Mouse (Mus musculus): ENCODE measurements at regions not wholly inside any gene's neighbourhood (a gene's known extent, or its start where the extent isn't known, plus 50 kb on each side); places are given as distances from the start of the nearest gene placed in this dataset.

GRCm38 (mm10) chr1:194225786-194226185 is 392.2 kb upstream of the Plxna2 start:
- Histone ChIP-seq H3K27ac (ENCODE audit: low read depth, low read length) (no peak overlapping the region), H3K4me1 (ENCODE audit: control insufficient read depth, insufficient read depth, low read length) (peaks cover 44% of the 10 kb centered on the region), H3K9ac (replicated peaks; ENCODE audit: low read depth, low read length) (no peak overlapping the region), H3K4me3 (ENCODE audit: low read depth, low read length) (no peak overlapping the region), H3K4me2 (ENCODE audit: low read depth, low read length) (no peak overlapping the region), H3K27me3 (ENCODE audit: control insufficient read depth, insufficient read depth, low read length) (no peaks in the 10 kb centered on the region), H3K9me3 (ENCODE audit: control insufficient read depth, low read length) (no peaks in the 10 kb centered on the region), H3K36me3 (ENCODE audit: control insufficient read depth, insufficient read depth, low read length) (no peaks in the 10 kb centered on the region)
- WGBS = 11% methylated on average over 1 of the region's 1 CpGs
- no peak for ATAC-seq (ENCODE audit: low read depth)

GRCm38 (mm10) chr1:194224046-194224445 is 394.0 kb upstream of the Plxna2 start:
- Histone ChIP-seq H3K4me2 (ENCODE audit: low read depth, low read length) (no peak overlapping the region), H3K4me3 (ENCODE audit: low read depth, low read length) (no peak overlapping the region), H3K9ac (replicated peaks; ENCODE audit: low read depth, low read length) (no peak overlapping the region), H3K36me3 (ENCODE audit: control insufficient read depth, insufficient read depth, low read length) (no peaks in the 10 kb centered on the region), H3K27ac (ENCODE audit: low read depth, low read length) (peak overlapping the region; percentile 11; the same call in 1 of the 2 replicates), H3K9me3 (ENCODE audit: control insufficient read depth, low read length) (no peaks in the 10 kb centered on the region), H3K4me1 (ENCODE audit: control insufficient read depth, insufficient read depth, low read length) (peaks cover 35% of the 10 kb centered on the region), H3K27me3 (ENCODE audit: control insufficient read depth, insufficient read depth, low read length) (no peaks in the 10 kb centered on the region)
- WGBS = 76% methylated on average over 1 of the region's 1 CpGs
- ATAC-seq (ENCODE audit: low read depth) = no peak

GRCm38 (mm10) chr1:194223610-194224009 is 394.4 kb upstream of the Plxna2 start:
- no peaks in the 10 kb centered on the region for H3K36me3 ChIP-seq (ENCODE audit: control insufficient read depth, insufficient read depth, low read length)
- H3K4me1 ChIP-seq (ENCODE audit: control insufficient read depth, insufficient read depth, low read length) = peaks cover 35% of the 10 kb centered on the region
- no peak overlapping the region for H3K4me2 ChIP-seq (ENCODE audit: low read depth, low read length)
- no peaks in the 10 kb centered on the region for H3K9me3 ChIP-seq (ENCODE audit: control insufficient read depth, low read length)
- H3K4me3 ChIP-seq (ENCODE audit: low read depth, low read length) = no peak overlapping the region
- 11% methylated on average over 2 of the region's 2 CpGs for WGBS
- peak overlapping the region; percentile 58; the same call in 1 of the 2 replicates for H3K27ac ChIP-seq (ENCODE audit: low read depth, low read length)
- H3K9ac ChIP-seq (replicated peaks; ENCODE audit: low read depth, low read length) = no peak overlapping the region
- no peaks in the 10 kb centered on the region for H3K27me3 ChIP-seq (ENCODE audit: control insufficient read depth, insufficient read depth, low read length)
- no peak for ATAC-seq (ENCODE audit: low read depth)

- Histone ChIP-seq H3K4me1 (ENCODE audit: control insufficient read depth, insufficient read depth, low read length) (peaks cover 35% of the 10 kb centered on the region), H3K27me3 (ENCODE audit: control insufficient read depth, insufficient read depth, low read length) (no peaks in the 10 kb centered on the region), H3K4me3 (ENCODE audit: low read depth, low read length) (no peak overlapping the region), H3K9ac (replicated peaks; ENCODE audit: low read depth, low read length) (no peak overlapping the region), H3K27ac (ENCODE audit: low read depth, low read length) (no peak overlapping the region; the same call in 1 of the 2 replicates), H3K9me3 (ENCODE audit: control insufficient read depth, low read length) (no peaks in the 10 kb centered on the region), H3K36me3 (ENCODE audit: control insufficient read depth, insufficient read depth, low read length) (no peaks in the 10 kb centered on the region), H3K4me2 (ENCODE audit: low read depth, low read length) (no peak overlapping the region)
- peak; percentile 84 for ATAC-seq (ENCODE audit: low read depth)
- 1% methylated on average over 9 of the region's 9 CpGs for WGBS
Measured at GRCm38 (mm10) chr1:194223015-194223414, 395.0 kb upstream of the Plxna2 start.

GRCm38 (mm10) chr1:194208034-194209000 is 409.7 kb upstream of the Plxna2 start:
- Histone ChIP-seq H3K4me2 (ENCODE audit: low read depth, low read length) (peak overlapping the region; percentile 12; the same call in 1 of the 2 replicates), H3K9me3 (ENCODE audit: control insufficient read depth, low read length) (no peaks in the 10 kb centered on the region), H3K27me3 (ENCODE audit: control insufficient read depth, insufficient read depth, low read length) (no peaks in the 10 kb centered on the region), H3K4me3 (ENCODE audit: low read depth, low read length) (no peak overlapping the region), H3K36me3 (ENCODE audit: control insufficient read depth, insufficient read depth, low read length) (no peaks in the 10 kb centered on the region), H3K9ac (replicated peaks; ENCODE audit: low read depth, low read length) (no peak overlapping the region), H3K4me1 (ENCODE audit: control insufficient read depth, insufficient read depth, low read length) (no peaks in the 10 kb centered on the region), H3K27ac (ENCODE audit: low read depth, low read length) (peak overlapping the region; percentile 61)
- peak; percentile 81 for ATAC-seq (ENCODE audit: low read depth)
- WGBS = 19% methylated on average over 14 of the region's 14 CpGs

- no peaks in the 10 kb centered on the region for H3K9me3 ChIP-seq (ENCODE audit: control insufficient read depth, low read length)
- H3K4me1 ChIP-seq (ENCODE audit: control insufficient read depth, insufficient read depth, low read length) = no peaks in the 10 kb centered on the region
- H3K27me3 ChIP-seq (ENCODE audit: control insufficient read depth, insufficient read depth, low read length) = no peaks in the 10 kb centered on the region
- 45% methylated on average over 2 of the region's 2 CpGs for WGBS
- no peak overlapping the region for H3K4me2 ChIP-seq (ENCODE audit: low read depth, low read length)
- ATAC-seq (ENCODE audit: low read depth) = no peak
- H3K9ac ChIP-seq (replicated peaks; ENCODE audit: low read depth, low read length) = no peak overlapping the region
- no peak overlapping the region for H3K4me3 ChIP-seq (ENCODE audit: low read depth, low read length)
- H3K36me3 ChIP-seq (ENCODE audit: control insufficient read depth, insufficient read depth, low read length) = no peaks in the 10 kb centered on the region
- no peak overlapping the region for H3K27ac ChIP-seq (ENCODE audit: low read depth, low read length)
Measured at GRCm38 (mm10) chr1:194197516-194197915, 420.5 kb upstream of the Plxna2 start.

- no peaks in the 10 kb centered on the region for H3K4me1 ChIP-seq (ENCODE audit: control insufficient read depth, insufficient read depth, low read length)
- no peak overlapping the region for H3K4me2 ChIP-seq (ENCODE audit: low read depth, low read length)
- no peaks in the 10 kb centered on the region for H3K27me3 ChIP-seq (ENCODE audit: control insufficient read depth, insufficient read depth, low read length)
- 94% methylated on average over 2 of the region's 2 CpGs for WGBS
- no peak overlapping the region for H3K9ac ChIP-seq (replicated peaks; ENCODE audit: low read depth, low read length)
- H3K36me3 ChIP-seq (ENCODE audit: control insufficient read depth, insufficient read depth, low read length) = no peaks in the 10 kb centered on the region
- H3K9me3 ChIP-seq (ENCODE audit: control insufficient read depth, low read length) = no peaks in the 10 kb centered on the region
- H3K4me3 ChIP-seq (ENCODE audit: low read depth, low read length) = no peak overlapping the region
- no peak for ATAC-seq (ENCODE audit: low read depth)
- no peak overlapping the region for H3K27ac ChIP-seq (ENCODE audit: low read depth, low read length)
Measured at GRCm38 (mm10) chr1:194182293-194182692, 435.7 kb upstream of the Plxna2 start.

- Histone ChIP-seq H3K27ac (ENCODE audit: low read depth, low read length) (no peak overlapping the region), H3K4me1 (ENCODE audit: control insufficient read depth, insufficient read depth, low read length) (peaks cover 4% of the 10 kb centered on the region; the same call in 1 of the 2 replicates), H3K4me2 (ENCODE audit: low read depth, low read length) (no peak overlapping the region), H3K9me3 (ENCODE audit: control insufficient read depth, low read length) (no peaks in the 10 kb centered on the region), H3K4me3 (ENCODE audit: low read depth, low read length) (no peak overlapping the region), H3K27me3 (ENCODE audit: control insufficient read depth, insufficient read depth, low read length) (no peaks in the 10 kb centered on the region), H3K9ac (replicated peaks; ENCODE audit: low read depth, low read length) (no peak overlapping the region), H3K36me3 (ENCODE audit: control insufficient read depth, insufficient read depth, low read length) (no peaks in the 10 kb centered on the region)
- ATAC-seq (ENCODE audit: low read depth) = no peak
- WGBS = 26% methylated on average over 4 of the region's 4 CpGs
Measured at GRCm38 (mm10) chr1:194161469-194161868, 456.5 kb upstream of the Plxna2 start.

- Histone ChIP-seq H3K4me3 (ENCODE audit: low read depth, low read length) (no peak overlapping the region), H3K27me3 (ENCODE audit: control insufficient read depth, insufficient read depth, low read length) (no peaks in the 10 kb centered on the region), H3K9ac (replicated peaks; ENCODE audit: low read depth, low read length) (no peak overlapping the region), H3K36me3 (ENCODE audit: control insufficient read depth, insufficient read depth, low read length) (no peaks in the 10 kb centered on the region), H3K27ac (ENCODE audit: low read depth, low read length) (no peak overlapping the region), H3K4me1 (ENCODE audit: control insufficient read depth, insufficient read depth, low read length) (peaks cover 4% of the 10 kb centered on the region; the same call in 1 of the 2 replicates), H3K4me2 (ENCODE audit: low read depth, low read length) (no peak overlapping the region), H3K9me3 (ENCODE audit: control insufficient read depth, low read length) (no peaks in the 10 kb centered on the region)
- 14% methylated on average over 8 of the region's 8 CpGs for WGBS
- peak; percentile 81 for ATAC-seq (ENCODE audit: low read depth)
Measured at GRCm38 (mm10) chr1:194160761-194161461, 457.1 kb upstream of the Plxna2 start.
